Mouse (Mus musculus) hindbrain, embryonic 12.5 days (tissue): ENCODE data around the gene Cradd. TPM values are rescaled to one million over a fixed set of nuclear protein-coding genes. Genes with fewer than 3 reads are reported as not detected.

Experiments
- ATAC-seq: fragments of 200-750 bp; cut with Nextera tagmentation; 2 replicates; pipeline ENCODE4 v1.8.0; 2017; ENCODE audit warnings: moderate TSS enrichment; ENCODE audit not compliant: low FRiP score
- H3K27ac ChIP-seq: fragments of 300-500 bp; sonication (generic); 2 replicates; pipeline ENCODE4 v1.5.1; 2016; ENCODE audit warnings: mild to moderate bottlenecking
- H3K27me3 ChIP-seq: fragments of 300-500 bp; sonication (generic); 2 replicates; pipeline ENCODE4 v1.6.1; 2016; ENCODE audit warnings: mild to moderate bottlenecking
- H3K36me3 ChIP-seq: fragments of 300-500 bp; sonication (generic); 2 replicates; pipeline ENCODE4 v1.6.1; 2016; ENCODE audit warnings: mild to moderate bottlenecking
- H3K4me1 ChIP-seq: fragments of 300-500 bp; sonication (generic); 2 replicates; pipeline ENCODE4 v1.6.1; 2016
- H3K4me2 ChIP-seq: fragments of 300-500 bp; sonication (generic); replicated peaks from 2 replicates; pipeline ENCODE4 v1.6.1; 2016; ENCODE audit warnings: mild to moderate bottlenecking
- H3K4me3 ChIP-seq: fragments of 300-500 bp; sonication (generic); 2 replicates; pipeline ENCODE4 v1.5.1; 2016; ENCODE audit warnings: mild to moderate bottlenecking
- H3K9ac ChIP-seq: fragments of 300-500 bp; sonication (generic); 2 replicates; pipeline ENCODE4 v1.6.1; 2016; ENCODE audit warnings: mild to moderate bottlenecking, moderate library complexity
- H3K9me3 ChIP-seq: fragments of 300-500 bp; sonication (generic); replicated peaks from 2 replicates; pipeline ENCODE4 v1.6.1; 2016; ENCODE audit warnings: mild to moderate bottlenecking
- WGBS: fragments of 180-500 bp; shearing (Covaris S2); methylation state at CpG from one replicate; pipeline ENCODE4 v1.1.7; 2016; 5-methylcytosine and 5-hydroxymethylcytosine counted together
- polyA plus RNA-seq: library from polyadenylated mRNA; unstranded; fragments of >200 nt; fragmentation: Nextera tagmentation; extraction: Ambion mirVana; gene quantifications from 2 replicates; pipeline ENCODE4 v1.2.1, GENCODE M21; 2016

The Cradd gene
- polyA plus RNA-seq, 1 experiment from 2014 or later, result 12.4 TPM

- Histone ChIP-seq H3K4me3 (no peak overlapping the region), H3K4me2 (no peak overlapping the region), H3K27ac (no peak overlapping the region), H3K36me3 (no peaks in the 10 kb centered on the region), H3K4me1 (peaks cover 16% of the 10 kb centered on the region), H3K9me3 (no peaks in the 10 kb centered on the region), H3K9ac (no peak overlapping the region), H3K27me3 (no peaks in the 10 kb centered on the region)
- no peak for ATAC-seq
- WGBS, result 81% methylated on average over 6 of the region's 6 CpGs
These were observed 25.4 kb downstream of the Cradd start for GRCm38 (mm10) chr10:95298504-95298903.

- H3K4me3 ChIP-seq, result no peak overlapping the region
- H3K4me1 ChIP-seq, result peaks cover 16% of the 10 kb centered on the region
- 56% methylated on average over 9 of the region's 9 CpGs for WGBS
- H3K27ac ChIP-seq, result no peak overlapping the region
- H3K27me3 ChIP-seq, result no peaks in the 10 kb centered on the region
- no peaks in the 10 kb centered on the region for H3K36me3 ChIP-seq
- H3K4me2 ChIP-seq, result no peak overlapping the region
- no peak overlapping the region for H3K9ac ChIP-seq
- H3K9me3 ChIP-seq, result no peaks in the 10 kb centered on the region
- ATAC-seq, result 0 out of 2 replicates have a peak, but pooled peaks have one; percentile 46
These were observed 26.2 kb downstream of the Cradd start for GRCm38 (mm10) chr10:95297690-95298104.

- no peaks in the 10 kb centered on the region for H3K36me3 ChIP-seq
- no peaks in the 10 kb centered on the region for H3K9me3 ChIP-seq
- ATAC-seq, result no peak
- H3K4me2 ChIP-seq, result no peak overlapping the region
- H3K27ac ChIP-seq, result no peak overlapping the region
- H3K27me3 ChIP-seq, result no peaks in the 10 kb centered on the region
- WGBS, result 71% methylated on average over 11 of the region's 11 CpGs
- peaks cover 10% of the 10 kb centered on the region for H3K4me1 ChIP-seq
- no peak overlapping the region for H3K9ac ChIP-seq
- no peak overlapping the region for H3K4me3 ChIP-seq
These were observed 26.9 kb downstream of the Cradd start for GRCm38 (mm10) chr10:95297024-95297423.

- Histone ChIP-seq H3K9ac (no peak overlapping the region), H3K9me3 (no peaks in the 10 kb centered on the region), H3K36me3 (no peaks in the 10 kb centered on the region), H3K27me3 (no peaks in the 10 kb centered on the region), H3K27ac (no peak overlapping the region), H3K4me3 (no peak overlapping the region), H3K4me2 (no peak overlapping the region), H3K4me1 (peaks cover 7% of the 10 kb centered on the region)
- no peak for ATAC-seq
- 93% methylated on average over 8 of the region's 8 CpGs for WGBS
These were observed 30.7 kb downstream of the Cradd start for GRCm38 (mm10) chr10:95293261-95293660.

GRCm38 (mm10) chr10:95292269-95292668 lies 31.7 kb downstream of the Cradd start:
- no peak overlapping the region for H3K4me2 ChIP-seq
- H3K9me3 ChIP-seq, result no peaks in the 10 kb centered on the region
- no peak for ATAC-seq
- no peak overlapping the region for H3K9ac ChIP-seq
- no peaks in the 10 kb centered on the region for H3K27me3 ChIP-seq
- H3K4me1 ChIP-seq, result no peaks in the 10 kb centered on the region
- H3K27ac ChIP-seq, result no peak overlapping the region
- H3K36me3 ChIP-seq, result no peaks in the 10 kb centered on the region
- H3K4me3 ChIP-seq, result no peak overlapping the region
- 90% methylated on average over 5 of the region's 5 CpGs for WGBS

GRCm38 (mm10) chr10:95291133-95291876 lies 32.6 kb downstream of the Cradd start:
- Histone ChIP-seq H3K9me3 (no peaks in the 10 kb centered on the region), H3K4me2 (no peak overlapping the region), H3K27me3 (no peaks in the 10 kb centered on the region), H3K27ac (no peak overlapping the region), H3K9ac (no peak overlapping the region), H3K4me1 (no peaks in the 10 kb centered on the region), H3K4me3 (no peak overlapping the region), H3K36me3 (no peaks in the 10 kb centered on the region)
- 86% methylated on average over 13 of the region's 13 CpGs for WGBS
- no peak for ATAC-seq

- Histone ChIP-seq H3K9me3 (no peaks in the 10 kb centered on the region), H3K27ac (no peak overlapping the region), H3K9ac (no peak overlapping the region), H3K27me3 (no peaks in the 10 kb centered on the region), H3K36me3 (no peaks in the 10 kb centered on the region), H3K4me1 (no peaks in the 10 kb centered on the region), H3K4me2 (no peak overlapping the region), H3K4me3 (no peak overlapping the region)
- no peak for ATAC-seq
- 87% methylated on average over 8 of the region's 8 CpGs for WGBS
These were observed 34.1 kb downstream of the Cradd start for GRCm38 (mm10) chr10:95289819-95290218.

GRCm38 (mm10) chr10:95288206-95288605 lies 35.7 kb downstream of the Cradd start:
- Histone ChIP-seq H3K4me1 (no peaks in the 10 kb centered on the region), H3K27me3 (no peaks in the 10 kb centered on the region), H3K9ac (no peak overlapping the region), H3K27ac (no peak overlapping the region), H3K9me3 (no peaks in the 10 kb centered on the region), H3K4me3 (no peak overlapping the region), H3K36me3 (no peaks in the 10 kb centered on the region), H3K4me2 (no peak overlapping the region)
- 83% methylated on average over 4 of the region's 4 CpGs for WGBS
- no peak for ATAC-seq

GRCm38 (mm10) chr10:95287351-95287750 lies 36.6 kb downstream of the Cradd start:
- Histone ChIP-seq H3K4me2 (no peak overlapping the region), H3K27ac (no peak overlapping the region), H3K4me3 (no peak overlapping the region), H3K36me3 (no peaks in the 10 kb centered on the region), H3K9me3 (no peaks in the 10 kb centered on the region), H3K4me1 (no peaks in the 10 kb centered on the region), H3K27me3 (no peaks in the 10 kb centered on the region), H3K9ac (no peak overlapping the region)
- ATAC-seq, result no peak
- 90% methylated on average over 8 of the region's 8 CpGs for WGBS

GRCm38 (mm10) chr10:95283434-95283833 lies 40.5 kb downstream of the Cradd start:
- Histone ChIP-seq H3K36me3 (no peaks in the 10 kb centered on the region), H3K4me3 (no peak overlapping the region), H3K9ac (no peak overlapping the region), H3K27ac (no peak overlapping the region), H3K9me3 (no peaks in the 10 kb centered on the region), H3K4me1 (no peaks in the 10 kb centered on the region), H3K27me3 (no peaks in the 10 kb centered on the region), H3K4me2 (no peak overlapping the region)
- no peak for ATAC-seq
- 90% methylated on average over 12 of the region's 12 CpGs for WGBS

- H3K27ac ChIP-seq, result no peak overlapping the region
- no peak for ATAC-seq
- no peak overlapping the region for H3K9ac ChIP-seq
- no peaks in the 10 kb centered on the region for H3K36me3 ChIP-seq
- H3K9me3 ChIP-seq, result no peaks in the 10 kb centered on the region
- 89% methylated on average over 3 of the region's 3 CpGs for WGBS
- H3K4me1 ChIP-seq, result no peaks in the 10 kb centered on the region
- no peak overlapping the region for H3K4me2 ChIP-seq
- no peaks in the 10 kb centered on the region for H3K27me3 ChIP-seq
- no peak overlapping the region for H3K4me3 ChIP-seq
These were observed 41.9 kb downstream of the Cradd start for GRCm38 (mm10) chr10:95281996-95282395.

- Histone ChIP-seq H3K36me3 (no peaks in the 10 kb centered on the region), H3K9ac (no peak overlapping the region), H3K27ac (no peak overlapping the region), H3K4me3 (no peak overlapping the region), H3K27me3 (no peaks in the 10 kb centered on the region), H3K4me2 (no peak overlapping the region), H3K4me1 (no peaks in the 10 kb centered on the region), H3K9me3 (no peaks in the 10 kb centered on the region)
- 80% methylated on average over 6 of the region's 6 CpGs for WGBS
- ATAC-seq, result no peak
These were observed 42.4 kb downstream of the Cradd start for GRCm38 (mm10) chr10:95281466-95281990.

- 91% methylated on average over 3 of the region's 3 CpGs for WGBS
- Histone ChIP-seq H3K27ac (no peak overlapping the region), H3K4me2 (no peak overlapping the region)
These were observed 43.6 kb downstream of the Cradd start for GRCm38 (mm10) chr10:95280327-95280726.

More at GRCm38 (mm10) chr10:95280327-95280726, 43.6 kb downstream of the Cradd start:
- H3K4me3 ChIP-seq, result no peak overlapping the region
- no peaks in the 10 kb centered on the region for H3K27me3 ChIP-seq
- ATAC-seq, result no peak
- no peak overlapping the region for H3K9ac ChIP-seq
- no peaks in the 10 kb centered on the region for H3K4me1 ChIP-seq
- H3K9me3 ChIP-seq, result no peaks in the 10 kb centered on the region
- H3K36me3 ChIP-seq, result no peaks in the 10 kb centered on the region
